Mouse (Mus musculus): Measurements from ENCODE around the gene Npas2. TPM values are rescaled to one million over a fixed set of nuclear protein-coding genes. Genes with fewer than 3 reads are reported as not detected.

The Npas2 gene
- polyA plus RNA-seq, 1 experiment from 2014 or later, result 1.2 TPM

GRCm38 (mm10) chr1:39396347-39396746, 202.8 kb downstream of the Npas2 start:
- H3K9ac ChIP-seq (ENCODE audit: low read depth, low read length), result no peak overlapping the region
- peaks cover 8% of the 10 kb centered on the region for H3K36me3 ChIP-seq (ENCODE audit: control insufficient read depth, insufficient read depth, low read length)
- 84% methylated on average over 4 of the region's 4 CpGs for WGBS
- ATAC-seq, result no peak
- H3K4me2 ChIP-seq (ENCODE audit: low read length), result no peak overlapping the region
- H3K4me1 ChIP-seq (ENCODE audit: control insufficient read depth, insufficient read depth, low read depth, low read length), result no peaks in the 10 kb centered on the region
- H3K27ac ChIP-seq (ENCODE audit: low read depth, low read length), result no peak overlapping the region
- no peaks in the 10 kb centered on the region for H3K9me3 ChIP-seq (ENCODE audit: control insufficient read depth, low read length)
- H3K27me3 ChIP-seq (replicated peaks; ENCODE audit: control insufficient read depth, insufficient read depth, low read length), result no peaks in the 10 kb centered on the region
- H3K4me3 ChIP-seq (ENCODE audit: low read length), result no peak overlapping the region

GRCm38 (mm10) chr1:39398284-39398683, 204.8 kb downstream of the Npas2 start:
- Histone ChIP-seq H3K4me2 (ENCODE audit: low read length) (no peak overlapping the region), H3K4me3 (ENCODE audit: low read length) (no peak overlapping the region), H3K27ac (ENCODE audit: low read depth, low read length) (no peak overlapping the region), H3K9ac (ENCODE audit: low read depth, low read length) (no peak overlapping the region), H3K9me3 (ENCODE audit: control insufficient read depth, low read length) (no peaks in the 10 kb centered on the region), H3K27me3 (replicated peaks; ENCODE audit: control insufficient read depth, insufficient read depth, low read length) (no peaks in the 10 kb centered on the region), H3K4me1 (ENCODE audit: control insufficient read depth, insufficient read depth, low read depth, low read length) (no peaks in the 10 kb centered on the region), H3K36me3 (ENCODE audit: control insufficient read depth, insufficient read depth, low read length) (peaks cover 6% of the 10 kb centered on the region)
- WGBS, result 91% methylated on average over 6 of the region's 6 CpGs
- no peak for ATAC-seq

GRCm38 (mm10) chr1:39399228-39399627, 205.7 kb downstream of the Npas2 start:
- Histone ChIP-seq H3K4me3 (ENCODE audit: low read length) (no peak overlapping the region), H3K9me3 (ENCODE audit: control insufficient read depth, low read length) (no peaks in the 10 kb centered on the region), H3K4me1 (ENCODE audit: control insufficient read depth, insufficient read depth, low read depth, low read length) (no peaks in the 10 kb centered on the region), H3K36me3 (ENCODE audit: control insufficient read depth, insufficient read depth, low read length) (peaks cover 4% of the 10 kb centered on the region; the same call in 1 of the 2 replicates), H3K4me2 (ENCODE audit: low read length) (no peak overlapping the region), H3K27ac (ENCODE audit: low read depth, low read length) (no peak overlapping the region), H3K27me3 (replicated peaks; ENCODE audit: control insufficient read depth, insufficient read depth, low read length) (no peaks in the 10 kb centered on the region), H3K9ac (ENCODE audit: low read depth, low read length) (no peak overlapping the region)
- 84% methylated on average over 4 of the region's 4 CpGs for WGBS
- no peak for ATAC-seq

GRCm38 (mm10) chr1:39400173-39400572, 206.6 kb downstream of the Npas2 start:
- Histone ChIP-seq H3K27me3 (replicated peaks; ENCODE audit: control insufficient read depth, insufficient read depth, low read length) (no peaks in the 10 kb centered on the region), H3K27ac (ENCODE audit: low read depth, low read length) (no peak overlapping the region), H3K9ac (ENCODE audit: low read depth, low read length) (no peak overlapping the region), H3K4me1 (ENCODE audit: control insufficient read depth, insufficient read depth, low read depth, low read length) (no peaks in the 10 kb centered on the region), H3K4me3 (ENCODE audit: low read length) (no peak overlapping the region), H3K9me3 (ENCODE audit: control insufficient read depth, low read length) (no peaks in the 10 kb centered on the region), H3K4me2 (ENCODE audit: low read length) (no peak overlapping the region), H3K36me3 (ENCODE audit: control insufficient read depth, insufficient read depth, low read length) (peaks cover 4% of the 10 kb centered on the region; the same call in 1 of the 2 replicates)
- ATAC-seq, result no peak
- WGBS, result 84% methylated on average over 3 of the region's 3 CpGs

GRCm38 (mm10) chr1:39407108-39407507, 213.6 kb downstream of the Npas2 start:
- 92% methylated on average over 4 of the region's 4 CpGs for whole genome bisulfite sequencing
- no peak for ATAC-seq
- H3K27me3 ChIP-seq (replicated peaks; ENCODE audit: control insufficient read depth, insufficient read depth, low read length), result no peaks in the 10 kb centered on the region

GRCm38 (mm10) chr1:39408123-39408522, 214.6 kb downstream of the Npas2 start:
- 95% methylated on average over 6 of the region's 6 CpGs for WGBS
- no peak overlapping the region for H3K4me3 ChIP-seq (ENCODE audit: low read length)
- no peak for ATAC-seq

More at GRCm38 (mm10) chr1:39407108-39407507, 213.6 kb downstream of the Npas2 start:
- Histone ChIP-seq H3K4me1 (ENCODE audit: control insufficient read depth, insufficient read depth, low read depth, low read length) (no peaks in the 10 kb centered on the region), H3K36me3 (ENCODE audit: control insufficient read depth, insufficient read depth, low read length) (no peaks in the 10 kb centered on the region), H3K9ac (ENCODE audit: low read depth, low read length) (no peak overlapping the region), H3K27ac (ENCODE audit: low read depth, low read length) (no peak overlapping the region), H3K4me3 (ENCODE audit: low read length) (no peak overlapping the region), H3K9me3 (ENCODE audit: control insufficient read depth, low read length) (no peaks in the 10 kb centered on the region), H3K4me2 (ENCODE audit: low read length) (no peak overlapping the region)

GRCm38 (mm10) chr1:39408668-39409067, 215.1 kb downstream of the Npas2 start:
- no peak overlapping the region for H3K9ac ChIP-seq (ENCODE audit: low read depth, low read length)
- no peaks in the 10 kb centered on the region for H3K36me3 ChIP-seq (ENCODE audit: control insufficient read depth, insufficient read depth, low read length)
- H3K4me1 ChIP-seq (ENCODE audit: control insufficient read depth, insufficient read depth, low read depth, low read length), result no peaks in the 10 kb centered on the region
- H3K27ac ChIP-seq (ENCODE audit: low read depth, low read length), result no peak overlapping the region
- WGBS, result 70% methylated on average over 7 of the region's 7 CpGs
- no peak overlapping the region for H3K4me2 ChIP-seq (ENCODE audit: low read length)
- no peaks in the 10 kb centered on the region for H3K27me3 ChIP-seq (replicated peaks; ENCODE audit: control insufficient read depth, insufficient read depth, low read length)
- no peak for ATAC-seq
- H3K4me3 ChIP-seq (ENCODE audit: low read length), result no peak overlapping the region
- no peaks in the 10 kb centered on the region for H3K9me3 ChIP-seq (ENCODE audit: control insufficient read depth, low read length)

More at GRCm38 (mm10) chr1:39408123-39408522, 214.6 kb downstream of the Npas2 start:
- no peak overlapping the region for H3K27ac ChIP-seq (ENCODE audit: low read depth, low read length)
- H3K9me3 ChIP-seq (ENCODE audit: control insufficient read depth, low read length), result no peaks in the 10 kb centered on the region
- no peaks in the 10 kb centered on the region for H3K27me3 ChIP-seq (replicated peaks; ENCODE audit: control insufficient read depth, insufficient read depth, low read length)
- no peaks in the 10 kb centered on the region for H3K36me3 ChIP-seq (ENCODE audit: control insufficient read depth, insufficient read depth, low read length)
- no peak overlapping the region for H3K9ac ChIP-seq (ENCODE audit: low read depth, low read length)
- H3K4me1 ChIP-seq (ENCODE audit: control insufficient read depth, insufficient read depth, low read depth, low read length), result no peaks in the 10 kb centered on the region
- no peak overlapping the region for H3K4me2 ChIP-seq (ENCODE audit: low read length)

- Histone ChIP-seq H3K9ac (ENCODE audit: low read depth, low read length) (no peak overlapping the region), H3K27me3 (replicated peaks; ENCODE audit: control insufficient read depth, insufficient read depth, low read length) (no peaks in the 10 kb centered on the region), H3K36me3 (ENCODE audit: control insufficient read depth, insufficient read depth, low read length) (no peaks in the 10 kb centered on the region), H3K4me3 (ENCODE audit: low read length) (no peak overlapping the region), H3K9me3 (ENCODE audit: control insufficient read depth, low read length) (no peaks in the 10 kb centered on the region), H3K27ac (ENCODE audit: low read depth, low read length) (no peak overlapping the region), H3K4me1 (ENCODE audit: control insufficient read depth, insufficient read depth, low read depth, low read length) (no peaks in the 10 kb centered on the region), H3K4me2 (ENCODE audit: low read length) (no peak overlapping the region)
- 71% methylated on average over 19 of the region's 19 CpGs for WGBS
- no peak for ATAC-seq
Observed at GRCm38 (mm10) chr1:39410085-39410821, 216.7 kb downstream of the Npas2 start.

Measured in hindbrain, embryonic 16.5 days (tissue).